Mouse (Mus musculus) kidney, embryonic 16.5 days (tissue): ENCODE measurements around the gene Ldhd. TPM values are rescaled to one million over a fixed set of nuclear protein-coding genes. Genes with fewer than 3 reads are reported as not detected.
"Not testable (repeated sequence)": the region's sequence is repeated elsewhere in the genome, so short reads cannot be mapped to it uniquely, and the experiment has no call there.

Experiments used
- ATAC-seq: fragments of 200-750 bp; cut with Nextera tagmentation; 2 replicates; pipeline ENCODE4 v1.8.0; 2017; ENCODE audit warnings: moderate TSS enrichment; ENCODE audit not compliant: low FRiP score, low TSS enrichment
- H3K27ac ChIP-seq: fragments of 300-500 bp; sonication (generic); 2 replicates; pipeline ENCODE4 v1.5.1; 2014; ENCODE audit warnings: low read length
- H3K27me3 ChIP-seq: fragments of 300-500 bp; sonication (generic); 2 replicates; pipeline ENCODE4 v1.6.1; 2014; ENCODE audit warnings: low read length, control low read depth, mixed read lengths; ENCODE audit not compliant: insufficient read depth
- H3K36me3 ChIP-seq: fragments of 300-500 bp; sonication (generic); 2 replicates; pipeline ENCODE4 v1.6.1; 2014; ENCODE audit warnings: low read length, control low read depth, mixed read lengths; ENCODE audit not compliant: insufficient read depth
- H3K4me1 ChIP-seq: fragments of 300-500 bp; sonication (generic); 2 replicates; pipeline ENCODE4 v1.6.1; 2014; ENCODE audit warnings: low read length, control low read depth, mixed read lengths; ENCODE audit not compliant: insufficient read depth
- H3K4me2 ChIP-seq: fragments of 300-500 bp; sonication (generic); replicated peaks from 2 replicates; pipeline ENCODE4 v1.6.1; 2014; ENCODE audit warnings: low read depth, low read length
- H3K4me3 ChIP-seq: fragments of 300-500 bp; sonication (generic); 2 replicates; pipeline ENCODE4 v1.5.1; 2014; ENCODE audit warnings: mild to moderate bottlenecking, low read length
- H3K9ac ChIP-seq: fragments of 300-500 bp; sonication (generic); replicated peaks from 2 replicates; pipeline ENCODE4 v1.6.1; 2014; ENCODE audit warnings: low read length
- H3K9me3 ChIP-seq: fragments of 300-500 bp; sonication (generic); 2 replicates; pipeline ENCODE4 v1.6.1; 2016; ENCODE audit warnings: low read length, control low read depth
- WGBS: fragments of 180-500 bp; shearing (Covaris S2); extraction: QIAGEN DNeasy Blood & Tissue Kit; methylation state at CpG from one replicate; pipeline ENCODE4 v1.1.7; 2014; 5-methylcytosine and 5-hydroxymethylcytosine counted together
- polyA plus RNA-seq: library from polyadenylated mRNA; unstranded; fragments of >200 nt; fragmentation: Nextera tagmentation; extraction: Ambion mirVana; gene quantifications from 2 replicates; pipeline ENCODE4 v1.2.1, GENCODE M21; 2015

Gene Ldhd
- polyA plus RNA-seq, 1 experiment from 2014 or later = 2.8 TPM

DNA sequence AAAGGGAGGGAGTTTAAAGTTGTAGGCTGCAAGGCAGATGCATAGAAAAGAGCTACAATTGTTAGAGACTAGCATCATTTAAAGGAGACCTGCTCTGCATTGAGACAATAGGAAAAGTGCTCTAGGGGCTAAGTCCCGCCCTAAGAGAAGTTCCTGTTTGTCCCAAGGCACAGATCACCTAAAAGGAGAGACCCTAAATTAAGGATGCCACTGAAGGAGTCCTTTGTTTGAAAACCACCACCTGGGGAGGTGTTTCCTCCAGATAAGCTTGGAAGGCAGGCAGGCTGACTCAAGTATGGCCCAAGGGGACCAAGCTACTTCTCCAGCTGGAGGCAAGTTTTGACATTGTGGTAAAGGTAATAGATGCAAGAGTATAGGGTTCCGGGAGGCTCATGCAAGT is 18.7 kb upstream of the Ldhd start:
- no peaks in the 10 kb centered on the region for H3K9me3 ChIP-seq
- no peak overlapping the region for H3K9ac ChIP-seq
- no peaks in the 10 kb centered on the region for H3K4me1 ChIP-seq
- no peaks in the 10 kb centered on the region for H3K27me3 ChIP-seq
- H3K36me3 ChIP-seq = no peaks in the 10 kb centered on the region
- H3K4me2 ChIP-seq = no peak overlapping the region
- H3K4me3 ChIP-seq = no peak overlapping the region
- no peak overlapping the region for H3K27ac ChIP-seq
- ATAC-seq = no peak
- 65% methylated on average over 2 of the region's 2 CpGs for WGBS

DNA sequence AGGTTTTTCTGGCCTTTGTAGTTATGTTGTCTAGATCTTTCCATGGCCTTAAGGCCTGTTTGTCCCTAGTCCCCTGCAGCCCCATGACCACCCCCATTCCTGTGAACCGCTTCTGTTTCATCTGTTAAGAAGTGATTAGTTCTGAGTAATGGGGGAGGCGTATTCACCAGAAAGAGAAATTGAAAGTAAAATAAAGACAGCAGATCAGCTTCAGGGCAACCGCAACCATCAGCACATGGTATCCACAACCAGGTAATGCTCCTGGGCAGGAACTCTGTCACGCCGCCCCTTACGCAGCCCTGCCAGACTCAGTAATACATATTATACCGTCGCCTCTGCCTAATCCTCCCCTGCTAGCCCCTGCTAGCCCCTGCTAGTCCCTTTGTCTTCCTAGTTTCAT is 15.5 kb upstream of the Ldhd start:
- no peaks in the 10 kb centered on the region for H3K27me3 ChIP-seq
- no peaks in the 10 kb centered on the region for H3K9me3 ChIP-seq
- H3K9ac ChIP-seq = no peak overlapping the region
- no peak overlapping the region for H3K27ac ChIP-seq
- no peaks in the 10 kb centered on the region for H3K36me3 ChIP-seq
- ATAC-seq = no peak
- H3K4me2 ChIP-seq = no peak overlapping the region
- H3K4me3 ChIP-seq = no peak overlapping the region
- H3K4me1 ChIP-seq = peaks cover 10% of the 10 kb centered on the region
- 94% methylated on average over 8 of the region's 8 CpGs for WGBS

- 54% methylated on average over 12 of the region's 12 CpGs for WGBS
- H3K27me3 ChIP-seq, ATAC-seq, H3K36me3 ChIP-seq, H3K9me3 ChIP-seq: not testable (repeated sequence)
- Histone ChIP-seq H3K9ac (peak overlapping the region; percentile 98), H3K4me2 (peak overlapping the region; percentile 67), H3K27ac (peak overlapping the region; percentile 98), H3K4me1 (peaks cover 10% of the 10 kb centered on the region), H3K4me3 (peak overlapping the region; percentile 90)
Observed at GRCm38 (mm10) chr8:111644286-111645051, 14.3 kb upstream of the Ldhd start.

DNA sequence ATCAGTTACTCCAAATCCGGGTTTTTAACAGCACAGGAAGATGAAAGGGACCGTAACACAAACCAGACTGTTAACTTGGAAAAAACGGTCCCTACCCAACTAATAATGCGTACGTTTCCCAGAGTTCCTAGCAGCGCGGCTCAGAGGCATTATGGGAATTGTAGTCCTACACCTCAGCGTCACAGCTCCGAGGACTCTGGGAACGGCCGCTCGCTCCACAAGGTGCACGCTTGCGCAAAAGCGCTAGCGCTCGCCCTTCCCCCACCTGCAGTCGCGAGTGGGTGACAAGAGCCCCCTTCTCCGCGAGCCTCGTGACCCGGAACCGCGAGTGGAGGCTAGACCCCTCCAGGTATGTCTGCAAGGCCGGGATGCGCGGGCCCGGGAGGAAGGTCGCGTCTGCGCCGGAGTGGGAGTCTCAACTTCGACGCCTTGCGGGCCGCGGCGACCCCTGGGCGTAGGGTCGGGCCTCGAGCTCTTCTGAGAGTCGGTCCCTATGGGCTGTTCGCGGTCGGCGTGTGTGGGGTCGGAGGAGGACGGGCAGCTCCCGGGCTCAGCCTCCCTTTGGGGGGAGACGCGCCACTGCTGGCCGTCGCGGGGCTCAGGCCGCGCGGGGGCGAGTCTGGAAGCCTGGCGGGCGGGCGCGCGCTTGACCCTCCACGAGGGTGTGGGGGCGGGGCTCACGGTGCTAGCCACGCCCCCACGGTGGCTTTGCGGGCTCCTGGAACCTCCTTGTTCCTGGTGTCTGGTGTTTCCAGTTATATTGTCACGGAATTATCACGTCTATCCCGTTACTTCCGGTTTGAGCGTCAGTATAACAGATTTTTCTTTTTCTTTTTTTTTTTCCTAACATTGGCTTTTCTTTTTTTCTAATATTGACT is 13.3 kb upstream of the Ldhd start, which contains the start of gene Zfp1:
Zfp1 (plus strand) TSS at position 138 of the 878 bp plus-strand sequence.
- Histone ChIP-seq H3K4me1 (peaks cover 10% of the 10 kb centered on the region), H3K4me3 (peak within 1 kb of the TSS; percentile 90), H3K36me3 (no peaks in the 10 kb centered on the region), H3K9me3 (no peaks in the 10 kb centered on the region), H3K27ac (peak within 1 kb of the TSS; percentile 98), H3K4me2 (peak within 1 kb of the TSS; percentile 67), H3K9ac (peak within 1 kb of the TSS; percentile 98), H3K27me3 (no peaks in the 10 kb centered on the region)
- ATAC-seq = peak; percentile 98
- under 1% methylated on average over 75 of the region's 75 CpGs for WGBS

DNA sequence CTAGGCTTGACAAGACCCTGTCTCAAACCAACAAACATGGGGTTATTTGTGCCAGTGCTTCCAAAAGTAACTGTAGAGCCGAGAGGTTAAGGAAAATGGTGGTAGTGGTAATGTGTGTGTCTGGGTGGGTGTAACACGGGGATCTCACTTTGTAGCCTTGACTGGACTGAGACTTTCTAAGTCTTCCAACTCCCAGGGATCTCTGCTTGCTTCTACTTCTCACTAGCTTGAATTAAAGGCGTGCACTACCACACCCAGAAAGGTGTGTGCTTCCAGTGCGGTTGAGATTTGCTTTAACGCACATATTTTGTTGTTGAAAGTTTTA is 12.7 kb upstream of the Ldhd start:
- Histone ChIP-seq H3K9me3 (no peaks in the 10 kb centered on the region), H3K4me2 (peak overlapping the region; percentile 67), H3K36me3 (no peaks in the 10 kb centered on the region), H3K27ac (peak overlapping the region; percentile 98), H3K4me1 (peaks cover 10% of the 10 kb centered on the region), H3K9ac (peak overlapping the region; percentile 98), H3K4me3 (peak overlapping the region; percentile 90), H3K27me3 (no peaks in the 10 kb centered on the region)
- peak; percentile 18; the same call in 1 of the 2 replicates for ATAC-seq
- 12% methylated on average over 5 of the region's 5 CpGs for WGBS

DNA sequence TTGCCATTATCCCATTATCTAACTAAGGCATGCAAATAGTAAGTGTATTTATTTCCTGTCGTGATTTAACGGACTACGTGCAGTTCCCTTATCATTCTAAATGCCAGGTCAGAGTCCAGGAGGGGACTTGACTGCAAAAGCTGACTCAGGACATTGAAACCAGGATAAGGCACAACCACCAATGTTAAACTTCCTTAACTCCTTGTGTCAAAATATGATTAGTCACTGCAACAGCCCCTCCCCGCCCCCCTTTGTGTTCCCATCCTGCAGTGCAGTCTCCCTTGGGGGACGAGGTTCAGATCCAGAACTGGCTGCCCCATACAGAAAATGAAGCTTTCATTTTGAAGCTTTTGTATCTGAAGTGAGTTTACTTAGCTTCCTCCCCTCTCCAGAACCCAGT is 12.3 kb upstream of the Ldhd start:
- Histone ChIP-seq H3K4me3 (peak overlapping the region; percentile 90), H3K4me2 (peak overlapping the region; percentile 67), H3K9ac (peak overlapping the region; percentile 98), H3K36me3 (no peaks in the 10 kb centered on the region), H3K9me3 (no peaks in the 10 kb centered on the region), H3K27me3 (no peaks in the 10 kb centered on the region), H3K4me1 (peaks cover 10% of the 10 kb centered on the region), H3K27ac (peak overlapping the region; percentile 98; the same call in 1 of the 2 replicates)
- ATAC-seq = no peak
- WGBS = 37% methylated on average over 5 of the region's 5 CpGs

DNA sequence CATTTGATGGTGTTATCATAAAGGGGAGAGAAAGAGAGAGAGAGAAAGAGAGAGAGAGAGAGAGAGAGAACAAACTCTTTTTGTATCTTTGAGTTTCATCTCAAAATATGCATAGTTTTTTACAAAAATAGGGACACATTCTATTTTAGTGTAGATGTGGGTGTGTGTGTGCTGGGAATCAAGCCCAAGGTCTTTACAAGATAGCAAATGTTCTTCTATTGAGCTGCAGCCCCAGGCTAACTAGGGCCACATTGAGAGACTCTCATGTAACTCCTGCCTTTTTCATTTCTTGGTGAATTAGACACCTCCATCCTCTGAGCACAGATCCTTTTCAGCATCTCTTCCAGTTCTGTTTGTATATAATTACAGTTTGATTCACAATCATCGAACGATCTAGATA is 10.9 kb upstream of the Ldhd start:
- Histone ChIP-seq H3K4me1 (peaks cover 10% of the 10 kb centered on the region), H3K27ac (no peak overlapping the region), H3K9ac (no peak overlapping the region), H3K4me3 (no peak overlapping the region), H3K27me3 (no peaks in the 10 kb centered on the region), H3K36me3 (no peaks in the 10 kb centered on the region), H3K4me2 (no peak overlapping the region), H3K9me3 (no peaks in the 10 kb centered on the region)
- WGBS = 91% methylated on average over 2 of the region's 2 CpGs
- ATAC-seq = no peak

DNA sequence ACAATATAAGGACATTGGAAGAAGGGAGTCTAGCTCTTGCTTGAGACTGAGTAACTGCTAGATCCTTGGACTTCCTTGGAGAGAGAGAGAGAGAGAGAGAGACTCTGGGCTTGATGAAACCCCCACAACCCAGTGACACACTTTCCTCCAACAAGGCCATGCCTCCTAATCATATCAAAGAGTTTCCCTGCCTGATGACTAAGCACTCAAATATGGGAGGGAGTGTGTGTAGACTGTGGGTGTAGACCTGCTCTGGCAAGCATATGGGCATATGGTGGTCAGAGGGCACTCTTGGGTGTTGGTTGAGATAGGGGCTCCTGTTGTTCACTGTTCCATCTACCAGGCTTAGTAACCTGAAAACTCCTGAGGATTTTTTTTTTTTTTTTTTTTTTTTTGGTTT is 7.9 kb upstream of the Ldhd start:
- H3K4me3 ChIP-seq = no peak overlapping the region
- no peak overlapping the region for H3K27ac ChIP-seq
- H3K9ac ChIP-seq = no peak overlapping the region
- H3K36me3 ChIP-seq = no peaks in the 10 kb centered on the region
- H3K27me3 ChIP-seq = no peaks in the 10 kb centered on the region
- no peaks in the 10 kb centered on the region for H3K9me3 ChIP-seq
- peaks cover 10% of the 10 kb centered on the region for H3K4me1 ChIP-seq
- ATAC-seq = no peak
- H3K4me2 ChIP-seq = no peak overlapping the region

DNA sequence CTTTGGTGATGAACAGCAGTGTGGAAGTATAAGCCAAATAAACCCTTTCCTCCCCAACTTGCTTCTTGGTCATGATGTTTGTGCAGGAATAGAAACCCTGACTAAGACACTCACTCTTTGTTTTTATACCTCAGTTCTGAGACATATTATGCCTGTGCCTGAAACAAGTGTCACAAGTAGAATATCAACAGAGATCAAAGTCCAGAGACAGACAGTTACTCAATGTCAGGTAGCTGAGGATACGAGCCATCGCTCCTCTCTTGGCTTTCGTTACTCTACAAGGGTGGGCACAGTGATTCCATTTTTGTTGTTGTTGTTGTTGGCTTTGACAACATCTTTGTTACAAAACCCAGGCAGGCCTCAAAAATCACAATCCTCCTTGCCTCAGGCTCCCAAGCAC is 2.8 kb upstream of the Ldhd start:
- no peak overlapping the region for H3K4me2 ChIP-seq
- H3K4me3 ChIP-seq = no peak overlapping the region
- H3K27me3 ChIP-seq = no peaks in the 10 kb centered on the region
- no peaks in the 10 kb centered on the region for H3K36me3 ChIP-seq
- 93% methylated on average over 3 of the region's 3 CpGs for WGBS
- H3K27ac ChIP-seq = no peak overlapping the region
- peaks cover 5% of the 10 kb centered on the region for H3K4me1 ChIP-seq
- H3K9me3 ChIP-seq = no peaks in the 10 kb centered on the region
- ATAC-seq = no peak
- no peak overlapping the region for H3K9ac ChIP-seq

GRCm38 (mm10) chr8:111631589-111631988 is 1.4 kb upstream of the Ldhd start:
- H3K4me3 ChIP-seq = no peak overlapping the region
- H3K9ac ChIP-seq = no peak overlapping the region
- 85% methylated on average over 8 of the region's 8 CpGs for WGBS
- peaks cover 5% of the 10 kb centered on the region for H3K4me1 ChIP-seq
- no peak overlapping the region for H3K4me2 ChIP-seq
- ATAC-seq = no peak
- no peak overlapping the region for H3K27ac ChIP-seq
- H3K36me3 ChIP-seq = no peaks in the 10 kb centered on the region
- no peaks in the 10 kb centered on the region for H3K27me3 ChIP-seq
- no peaks in the 10 kb centered on the region for H3K9me3 ChIP-seq
